Mouse (Mus musculus): ENCODE data around the gene Lrp1.

- no peak for TF ChIP-seq GATA1 (IDR thresholded peaks at IDR 0.05; ENCODE audit: low read length)
- no peak for TF ChIP-seq TAL1 (IDR thresholded peaks at IDR 0.05; ENCODE audit: low read length)
Observed at GRCm38 (mm10) chr10:127577156-127577555, 43.8 kb downstream of the Lrp1 start.
